Mouse (Mus musculus): ENCODE measurements at regions not wholly inside any gene's neighbourhood (a gene's known extent, or its start where the extent isn't known, plus 50 kb on each side); places are given as distances from the start of the nearest gene placed in this dataset.

DNA sequence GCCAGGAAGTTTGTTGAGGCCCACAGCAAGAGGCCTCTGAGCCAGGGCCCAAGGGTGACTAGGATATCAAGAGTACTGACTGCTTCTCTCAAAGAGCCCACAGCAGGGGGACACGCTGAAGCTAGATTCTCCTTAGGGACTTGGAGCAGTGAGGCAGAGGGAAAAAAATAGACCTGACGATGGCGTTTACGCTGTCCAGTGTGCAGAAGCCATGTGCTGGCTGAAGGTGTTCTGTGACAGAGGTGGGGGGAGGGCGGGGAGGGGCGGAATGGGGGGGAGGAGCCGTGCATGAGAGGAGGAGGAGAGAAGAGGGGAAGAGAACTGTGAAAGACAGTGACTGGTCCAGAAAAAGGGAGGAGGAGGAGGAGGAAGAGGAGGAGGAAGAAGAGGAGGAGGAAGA, 52.6 kb upstream of the Casz1 start:
- TF ChIP-seq POLR2A (IDR thresholded peaks at IDR 0.05; ENCODE audit: insufficient read depth, low read length) (no peak), EP300 (IDR thresholded peaks at IDR 0.05; ENCODE audit: insufficient read depth, low read depth, low read length) (no peak), CTCF (IDR thresholded peaks at IDR 0.05; ENCODE audit: low read depth, low read length) (no peak)

Measured in ES-Bruce4 (cell line).